Comparison of ENCODE assay signal across 15 mouse cellular contexts in the genomic region with DNA sequence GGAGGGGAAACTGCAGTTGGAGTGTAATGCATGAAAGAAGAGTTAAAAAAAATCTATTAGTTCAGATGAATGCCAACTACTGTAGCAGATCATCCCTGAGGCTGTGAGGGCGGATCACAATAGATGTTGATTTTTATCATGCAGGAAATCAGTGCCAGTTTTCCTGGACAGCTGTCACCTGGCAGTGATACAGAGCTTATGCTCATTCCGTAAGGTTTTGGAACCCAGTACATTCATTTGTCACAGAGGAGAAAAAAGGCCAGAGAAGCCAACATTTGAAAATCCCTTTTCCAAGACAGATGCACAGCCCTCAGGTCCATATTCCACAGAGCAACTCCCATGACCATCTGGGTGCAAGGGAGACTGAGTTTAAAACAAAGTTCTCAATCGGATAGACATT.
DNase-seq lines count a peak whose midpoint lies in the region; ATAC-seq and TF ChIP-seq lines count a peak whose summit lies in the region.
"Had no signal": no experiment of that assay in that cellular context is flagged by ENCODE, and none has a peak within 500 bp of the region (broad histone marks: within the 10 kb centered on the region; RNA-seq: fewer than 3 reads in every experiment).

No protein-coding gene starts in this region.

- no peak overlapping the region for H3K4me2 ChIP-seq in midbrain, postnatal 0 days (ENCODE audit: low read depth, low read length, poor library complexity, severe bottlenecking)
- H3K4me2 ChIP-seq in midbrain, embryonic 11.5 days = no peak overlapping the region

- H3K27ac ChIP-seq in midbrain, postnatal 0 days (ENCODE audit: low read depth, low read length) = no peak overlapping the region
- H3K27ac ChIP-seq in midbrain, embryonic 11.5 days (ENCODE audit: low read depth, low read length) = no peak overlapping the region
- H3K27ac ChIP-seq: heart, embryonic 10.5 days had no signal

- no peak for TF ChIP-seq CTCF in midbrain, postnatal 0 days (IDR thresholded peaks at IDR 0.05)

- no peaks in the 10 kb centered on the region for H3K36me3 ChIP-seq in midbrain, postnatal 0 days (ENCODE audit: insufficient read depth, low read length)
- no peaks in the 10 kb centered on the region for H3K36me3 ChIP-seq in midbrain, embryonic 11.5 days (ENCODE audit: control insufficient read depth, insufficient read depth, low read length)
- H3K36me3 ChIP-seq: G1E; heart, embryonic 10.5 days had no signal

- 78% methylated on average over 3 of the region's 3 CpGs for WGBS in midbrain, postnatal 0 days
- 83% methylated on average over 3 of the region's 3 CpGs for WGBS in midbrain, embryonic 11.5 days

- no peaks in the 10 kb centered on the region for H3K4me1 ChIP-seq in midbrain, postnatal 0 days (ENCODE audit: insufficient read depth, low read length)
- no peaks in the 10 kb centered on the region for H3K4me1 ChIP-seq in midbrain, embryonic 11.5 days (ENCODE audit: control insufficient read depth, insufficient read depth, low read length)
- H3K4me1 ChIP-seq: heart, embryonic 10.5 days had no signal

- DNase-seq in midbrain, postnatal 0 days (ENCODE audit: low spot score) = peak; percentile 58
- DNase-seq in midbrain, embryonic 11.5 days (ENCODE audit: low spot score, missing footprints) = no peak
- peak; percentile 64 to 72 for DNase-seq in cerebellum, postnatal 10 days
- peak; percentile 34 to 44 for DNase-seq in layer of hippocampus, adult 8-10 months (ENCODE audit: low spot score in 2 of 2)
- DNase-seq in urinary bladder, postnatal 4 days (ENCODE audit: low spot score in 2 of 2) = no peak
- no peak for DNase-seq in urinary bladder, postnatal 25 days (ENCODE audit: low spot score)
- no peak for DNase-seq in lung, postnatal 36 days
- DNase-seq: adrenal gland, adult 8-10 months; gastrocnemius, postnatal 36 days; heart, postnatal 14 days; kidney, adult 9 months; lung, postnatal 4 days; midbrain, embryonic 14.5 days had no signal

- H3K4me3 ChIP-seq in midbrain, postnatal 0 days (ENCODE audit: low read depth, low read length) = no peak overlapping the region
- no peak overlapping the region for H3K4me3 ChIP-seq in midbrain, embryonic 11.5 days (ENCODE audit: low read depth, low read length)
- H3K4me3 ChIP-seq: heart, embryonic 10.5 days had no signal

- no peak overlapping the region for H3K9ac ChIP-seq in midbrain, postnatal 0 days (replicated peaks; ENCODE audit: low read length, poor library complexity, severe bottlenecking)
- H3K9ac ChIP-seq in midbrain, embryonic 11.5 days (ENCODE audit: low read length) = no peak overlapping the region

- H3K9me3 ChIP-seq in midbrain, postnatal 0 days (ENCODE audit: low read length) = no peaks in the 10 kb centered on the region
- H3K9me3 ChIP-seq in midbrain, embryonic 11.5 days (ENCODE audit: control insufficient read depth, low read length) = no peaks in the 10 kb centered on the region
- H3K9me3 ChIP-seq: heart, embryonic 10.5 days had no signal

- no peaks in the 10 kb centered on the region for H3K27me3 ChIP-seq in midbrain, postnatal 0 days (ENCODE audit: insufficient read depth, low read length)
- H3K27me3 ChIP-seq in midbrain, embryonic 11.5 days (ENCODE audit: control insufficient read depth, insufficient read depth, low read length) = no peaks in the 10 kb centered on the region

- no peak for ATAC-seq in midbrain, postnatal 0 days (ENCODE audit: low FRiP score)
- ATAC-seq in midbrain, embryonic 11.5 days (ENCODE audit: low FRiP score) = no peak

Comparison
In these comparisons a context has a peak if more than half of its experiments do, and no peak if none do; other contexts are left out.
1. DNase-seq: peak in midbrain, postnatal 0 days (single experiment), cerebellum, postnatal 10 days (2 of 2) and layer of hippocampus, adult 8-10 months (2 of 2); none in midbrain, embryonic 11.5 days (single experiment), urinary bladder, postnatal 4 days (0 of 2), urinary bladder, postnatal 25 days (single experiment) and lung, postnatal 36 days (single experiment).